27 mouse cellular contexts compared by ENCODE assay signal in genomic region chr10:97466818-97467217, GRCm38 (mm10). TPM values are rescaled to one million over a fixed set of nuclear protein-coding genes. Genes with fewer than 3 reads are reported as not detected.
DNase-seq lines count a peak whose midpoint lies in the region; ATAC-seq and TF ChIP-seq lines count a peak whose summit lies in the region.
"Had no signal": no experiment of that assay in that cellular context is flagged by ENCODE, and none has a peak within 500 bp of the region (broad histone marks: within the 10 kb centered on the region; RNA-seq: fewer than 3 reads in every experiment).

No protein-coding gene starts in this region.

- no peak for TF ChIP-seq RAD21 in CH12.LX (IDR thresholded peaks at IDR 0.05; ENCODE audit: low read depth, low read length)

- H3K4me2 ChIP-seq in CH12.LX (ENCODE audit: insufficient read depth, low read depth, poor library complexity, severe bottlenecking) = peak overlapping the region; percentile 78
- H3K4me2 ChIP-seq: embryonic facial prominence, embryonic 13.5 days; forebrain, embryonic 12.5 days; forebrain, embryonic 15.5 days; heart, embryonic 12.5 days; heart, embryonic 15.5 days; hindbrain, embryonic 13.5 days; intestine, embryonic 15.5 days had no signal

- no peak for TF ChIP-seq EP300 in CH12.LX (IDR thresholded peaks at IDR 0.05; ENCODE audit: low read length)

- H3K4me3 ChIP-seq in CH12.LX (replicated peaks in 1 of 3; ENCODE audit: low read depth in 2 of 3, low read length in 2 of 3, poor library complexity in 1 of 3) = peak overlapping the region in 1 of 3 experiments; percentile 11
- H3K4me3 ChIP-seq: embryonic facial prominence, embryonic 13.5 days; forebrain, embryonic 12.5 days; forebrain, embryonic 15.5 days; heart, embryonic 12.5 days; heart, embryonic 15.5 days; hindbrain, embryonic 10.5 days; hindbrain, embryonic 13.5 days; intestine, embryonic 15.5 days had no signal

- dilution Hi-C loops in CH12.LX (cut with MboI; ENCODE audit: extremely low pct_ligation_motif_present, extremely low pct_unique_long_range_greater_than_20kb, low sequenced_read_pairs) = no loop called here

- no peak for TF ChIP-seq POLR2A in CH12.LX (IDR thresholded peaks at IDR 0.05; ENCODE audit: low read depth, low read length)

- no peak overlapping the region for H3K27ac ChIP-seq in CH12.LX (ENCODE audit: insufficient read depth, low read depth)
- H3K27ac ChIP-seq: embryonic facial prominence, embryonic 13.5 days; forebrain, embryonic 12.5 days; forebrain, embryonic 15.5 days; heart, embryonic 15.5 days; hindbrain, embryonic 10.5 days; hindbrain, embryonic 13.5 days; intestine, embryonic 15.5 days had no signal

- ATAC-seq in megakaryocyte progenitor cell, adult 5-6 weeks (replicated peaks; ENCODE audit: poor library complexity) = no peak
- ATAC-seq: forebrain, embryonic 15.5 days; hindbrain, embryonic 16.5 days; intestine, embryonic 15.5 days; Patski had no signal

- H3K27me3 ChIP-seq in CH12.LX (replicated peaks) = no peaks in the 10 kb centered on the region
- H3K27me3 ChIP-seq: embryonic facial prominence, embryonic 13.5 days; forebrain, embryonic 12.5 days; forebrain, embryonic 15.5 days; heart, embryonic 12.5 days; heart, embryonic 15.5 days; hindbrain, embryonic 13.5 days; intestine, embryonic 15.5 days; Patski had no signal

- in situ Hi-C loops in CH12.LX (cut with MboI; ENCODE audit: low pct_ligation_motif_present, low pct_unique_long_range_greater_than_20kb, low sequenced_read_pairs) = no loop called here

- peak overlapping the region; percentile 24; the same call in 1 of the 2 replicates for H3K9ac ChIP-seq in CH12.LX (ENCODE audit: insufficient read depth, low read depth)
- H3K9ac ChIP-seq: embryonic facial prominence, embryonic 13.5 days; forebrain, embryonic 12.5 days; forebrain, embryonic 15.5 days; heart, embryonic 12.5 days; heart, embryonic 15.5 days; hindbrain, embryonic 13.5 days; intestine, embryonic 15.5 days had no signal

- no peaks in the 10 kb centered on the region for H3K9me3 ChIP-seq in CH12.LX (replicated peaks; ENCODE audit: low read length)
- H3K9me3 ChIP-seq: embryonic facial prominence, embryonic 13.5 days; forebrain, embryonic 12.5 days; forebrain, embryonic 15.5 days; G1E; heart, embryonic 12.5 days; heart, embryonic 15.5 days; hindbrain, embryonic 10.5 days; hindbrain, embryonic 13.5 days; intestine, embryonic 15.5 days had no signal

- no peak for TF ChIP-seq CTCF in CH12.LX (conservative IDR thresholded peaks at IDR 0.05 in 1 of 2, IDR thresholded peaks at IDR 0.05 in 1 of 2; ENCODE audit: low read depth in 2 of 2, low read length in 2 of 2)

- DNase-seq in A20 (ENCODE audit: low read depth, low spot score) = peak; percentile 52
- no peak for DNase-seq in CH12.LX (ENCODE audit: extremely low read depth)
- peak; percentile 47 for DNase-seq in NIH3T3 (ENCODE audit: low read depth)
- DNase-seq in layer of hippocampus, adult 9-11 months = no peak
- no peak for DNase-seq in cerebellum, postnatal 14 days
- DNase-seq: adrenal gland, postnatal 25 days; cerebellum, adult 18-20 months; cerebellum, adult 9-10 months; cerebellum, postnatal 25 days; gastrocnemius, postnatal 25 days; heart, adult 18-20 months; heart, postnatal 10 days; heart, postnatal 36 days; kidney, adult 11 months had no signal

- no peaks in the 10 kb centered on the region for H3K4me1 ChIP-seq in CH12.LX (ENCODE audit: control insufficient read depth in 1 of 2, insufficient read depth in 2 of 2)
- H3K4me1 ChIP-seq: forebrain, embryonic 12.5 days; forebrain, embryonic 15.5 days; hindbrain, embryonic 10.5 days; hindbrain, embryonic 13.5 days had no signal

- H3K36me3 ChIP-seq in CH12.LX (replicated peaks in 1 of 2; ENCODE audit: control insufficient read depth in 1 of 2, insufficient read depth in 1 of 2, low read length in 1 of 2) = no peaks in the 10 kb centered on the region
- H3K36me3 ChIP-seq: embryonic facial prominence, embryonic 13.5 days; forebrain, embryonic 12.5 days; forebrain, embryonic 15.5 days; G1E; heart, embryonic 12.5 days; heart, embryonic 15.5 days; hindbrain, embryonic 10.5 days; hindbrain, embryonic 13.5 days; intestine, embryonic 15.5 days had no signal

- H3K79me2 ChIP-seq in CH12.LX (replicated peaks; ENCODE audit: control insufficient read depth, extremely low read depth, insufficient read depth, poor library complexity, severe bottlenecking) = no peaks in the 10 kb centered on the region

TF ChIP-seq in CH12.LX, 34 proteins besides CTCF, POLR2A, EP300 and RAD21:
- TF ChIP-seq BHLHE40 (IDR thresholded peaks at IDR 0.05; ENCODE audit: low read depth, low read length) = 0 out of 2 replicates have a peak, but pooled peaks have one; percentile 30
- no peak for TF ChIP-seq CHD2 (IDR thresholded peaks at IDR 0.05; ENCODE audit: low read length)
TF ChIP-seq in CH12.LX: peak in this region for 1.

RNA-seq across cellular contexts. Expression of gene Dcn, which starts 12.6 kb away (rescaled TPM):
- not detected in 2 replicates for total RNA-seq in CH12.LX (2012; rRNA removed)
- total RNA-seq in CH12.LX (2014; rRNA removed) = not detected in 2 replicates
- not detected in 2 replicates for polyA plus RNA-seq in CH12.LX (2012; ENCODE audit: insufficient read length, low read depth)
- total RNA-seq in megakaryocyte progenitor cell, adult 5-6 weeks (2015) = not detected in 2 replicates
- total RNA-seq in megakaryocyte progenitor cell, adult 5-6 weeks (2017) = not detected in 2 replicates
- total RNA-seq: common myeloid progenitor, adult 5-6 weeks had no signal
- polyA plus RNA-seq: G1E had no signal

Comparison
In these comparisons a context has a peak if more than half of its experiments do, and no peak if none do; other contexts are left out.
1. DNase-seq: peak in A20 (single experiment) and NIH3T3 (single experiment); none in CH12.LX (single experiment), layer of hippocampus, adult 9-11 months (single experiment) and cerebellum, postnatal 14 days (0 of 2).